Mouse (Mus musculus) kidney, adult 2 months (tissue): ENCODE measurements around the gene Rpl38. TPM values are rescaled to one million over a fixed set of nuclear protein-coding genes. Genes with fewer than 3 reads are reported as not detected.

Experiments
- DNase-seq: peaks from one replicate; pipeline ENCODE4 v3.0.0; 2021
- H3K27ac ChIP-seq: fragments of 200-500 bp; 2 replicates; pipeline ENCODE4 v1.5.1; 2012; ENCODE audit warnings: low read depth, low read length, control low read depth, inconsistent platforms; ENCODE audit not compliant: insufficient read depth
- H3K27me3 ChIP-seq: fragments of 200-500 bp; replicated peaks from 2 replicates; pipeline ENCODE4 v1.6.1; 2012; ENCODE audit warnings: mild to moderate bottlenecking, moderate library complexity, low read length, inconsistent platforms; ENCODE audit not compliant: control insufficient read depth, insufficient read depth
- H3K36me3 ChIP-seq: fragments of 200-500 bp; 2 replicates; pipeline ENCODE4 v1.6.1; 2012; ENCODE audit warnings: mild to moderate bottlenecking, moderate library complexity, low read length, inconsistent platforms; ENCODE audit not compliant: control insufficient read depth, insufficient read depth
- H3K4me1 ChIP-seq: fragments of 200-500 bp; 2 replicates; pipeline ENCODE4 v1.6.1; 2011; ENCODE audit warnings: low read length; ENCODE audit not compliant: control insufficient read depth, insufficient read depth
- H3K4me3 ChIP-seq: fragments of 200-500 bp; 2 replicates; pipeline ENCODE4 v1.5.1; 2011; ENCODE audit warnings: mild to moderate bottlenecking, low read depth, low read length, control low read depth; ENCODE audit not compliant: insufficient read depth
- CTCF ChIP-seq: fragments of 200-500 bp; conservative IDR thresholded peaks from 2 replicates; pipeline ENCODE4 v1.5.1; 2011; ENCODE audit warnings: low read depth, mild to moderate bottlenecking, control low read depth, low read length, moderate library complexity, mixed read lengths; ENCODE audit not compliant: insufficient read depth, insufficient read length
- POLR2A ChIP-seq: fragments of 200-500 bp; IDR thresholded peaks from one replicate; pipeline ENCODE4 v1.6.1; 2011; ENCODE audit warnings: low read depth, low read length, control low read depth
- WGBS: fragments of 180-500 bp; shearing (Covaris S2); methylation state at CpG from one replicate; pipeline ENCODE4 v1.1.7; 2018; 5-methylcytosine and 5-hydroxymethylcytosine counted together
- polyA plus RNA-seq: library from polyadenylated mRNA; depleted of rRNA; stranded (reverse); fragments of >200 nt; gene quantifications from 2 replicates; pipeline ENCODE4 v1.2.3, GENCODE M21; 2012

Gene Rpl38
- polyA plus RNA-seq, 1 experiment, result 738 TPM

DNA sequence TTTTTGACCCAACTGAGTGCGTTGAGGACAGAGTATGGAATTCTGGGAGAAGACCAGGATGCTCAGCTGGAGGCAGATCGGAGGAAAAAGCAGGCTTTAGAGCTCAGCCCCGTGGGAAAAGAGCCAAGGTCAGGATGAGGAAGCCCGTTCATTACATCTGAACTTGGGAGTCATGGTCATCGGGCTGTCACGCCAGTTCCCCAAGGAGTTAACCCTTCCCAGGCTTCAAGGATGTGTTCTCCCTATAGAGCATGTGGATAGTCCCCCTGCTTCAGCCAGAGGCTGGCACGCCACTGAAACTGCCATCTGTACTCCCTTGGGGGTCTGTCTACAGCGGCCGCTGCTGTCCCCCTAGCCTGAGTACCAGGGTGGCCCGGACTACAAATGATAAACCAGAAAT is 12.0 kb downstream of the Rpl38 start:
- 33% methylated on average over 10 of the region's 10 CpGs for WGBS
- Histone ChIP-seq H3K36me3 (no peaks in the 10 kb centered on the region), H3K4me3 (no peak overlapping the region), H3K27me3 (no peaks in the 10 kb centered on the region), H3K27ac (no peak overlapping the region), H3K4me1 (peaks cover 21% of the 10 kb centered on the region)
- TF ChIP-seq POLR2A (no peak), CTCF (no peak)
- DNase-seq, result peak; percentile 73

DNA sequence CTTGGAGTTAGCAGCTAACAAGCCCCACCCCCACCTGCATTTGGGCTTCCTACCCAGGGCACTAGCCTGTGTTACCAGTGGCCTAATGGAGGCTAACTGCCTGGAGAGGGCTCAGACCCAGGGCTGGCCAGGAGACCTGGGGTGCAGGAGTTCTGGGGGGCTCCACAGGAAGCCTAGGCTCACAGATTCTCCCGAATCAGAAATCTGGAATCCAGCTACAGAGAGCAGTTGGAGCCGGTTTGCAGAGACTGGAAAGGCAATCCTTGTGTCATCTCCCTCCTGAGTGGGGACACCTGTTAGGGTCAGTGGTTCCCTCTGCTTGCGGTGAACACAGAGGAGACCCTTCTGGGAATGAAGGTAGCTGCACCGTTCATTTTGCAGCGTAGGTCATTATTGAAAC is 12.7 kb downstream of the Rpl38 start:
- no peaks in the 10 kb centered on the region for H3K36me3 ChIP-seq
- H3K27ac ChIP-seq, result no peak overlapping the region
- no peak for DNase-seq
- peaks cover 21% of the 10 kb centered on the region for H3K4me1 ChIP-seq
- WGBS, result 52% methylated on average over 5 of the region's 5 CpGs
- TF ChIP-seq CTCF (no peak), POLR2A (no peak)
- H3K4me3 ChIP-seq, result no peak overlapping the region
- no peaks in the 10 kb centered on the region for H3K27me3 ChIP-seq

DNA sequence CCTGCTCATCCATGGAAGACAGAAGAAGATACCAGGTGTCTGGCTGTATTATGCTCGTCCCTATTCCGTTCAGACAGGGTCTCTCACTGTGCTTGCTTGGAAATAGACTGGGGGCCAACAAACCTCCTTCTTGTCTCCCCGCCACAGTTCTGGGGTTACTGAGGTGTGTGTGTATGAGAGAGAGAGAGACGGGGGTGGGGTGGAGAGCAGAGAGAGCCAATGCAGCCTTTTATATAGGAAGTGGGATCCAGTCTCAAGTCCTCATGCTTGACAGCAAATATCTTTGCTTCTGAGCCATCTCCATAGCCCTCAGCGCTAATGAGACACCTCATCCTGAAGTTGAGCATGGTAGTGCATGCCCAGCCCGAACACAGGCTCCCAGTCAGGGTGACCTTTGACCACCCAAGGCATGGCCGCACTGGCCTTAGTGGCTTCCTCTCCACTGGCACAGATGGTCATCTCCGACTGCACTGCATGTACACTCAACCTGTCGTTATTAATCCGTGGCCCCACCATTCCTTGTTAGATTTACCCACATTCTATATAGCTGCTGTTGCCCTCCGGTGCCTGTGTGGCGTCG is 14.1 kb downstream of the Rpl38 start:
- peaks cover 21% of the 10 kb centered on the region for H3K4me1 ChIP-seq
- H3K27ac ChIP-seq, result no peak overlapping the region
- DNase-seq, result peak; percentile 75
- 79% methylated on average over 13 of the region's 13 CpGs for WGBS
- no peak overlapping the region for H3K4me3 ChIP-seq
- TF ChIP-seq CTCF, result no peak
- no peak for TF ChIP-seq POLR2A
- H3K27me3 ChIP-seq, result no peaks in the 10 kb centered on the region
- H3K36me3 ChIP-seq, result no peaks in the 10 kb centered on the region

DNA sequence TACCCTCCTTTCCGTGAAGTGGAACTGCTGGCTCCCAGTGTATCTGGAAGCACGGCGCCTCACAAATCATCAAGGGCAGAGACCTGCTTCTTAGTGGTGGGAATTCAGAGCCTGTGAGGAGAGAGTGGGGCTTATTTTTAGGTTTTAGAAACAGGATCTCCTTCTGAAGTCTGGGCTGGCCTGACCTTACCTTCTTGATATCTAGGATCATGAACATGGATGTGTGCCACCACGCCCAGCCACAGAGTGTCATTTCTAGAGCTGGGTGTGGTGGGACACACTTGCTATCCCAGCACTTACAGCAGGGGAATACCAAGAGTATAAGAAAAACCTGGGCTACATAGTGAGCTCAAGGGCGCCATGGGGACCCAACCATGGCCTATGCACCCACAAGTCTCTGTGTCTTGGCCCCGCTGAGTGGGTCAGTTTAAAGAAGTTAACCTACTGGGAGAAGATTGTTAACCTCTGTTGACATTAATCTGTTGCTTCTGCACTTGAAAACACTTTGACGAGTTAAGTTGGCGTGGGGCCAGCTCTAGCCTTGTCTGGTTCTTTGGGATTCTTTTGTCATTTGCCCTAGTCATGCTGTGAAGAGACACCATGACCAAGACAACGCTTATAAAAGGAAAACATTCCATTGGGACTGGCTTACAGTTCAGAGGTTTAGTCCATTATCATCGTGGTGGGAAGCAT is 14.9 kb downstream of the Rpl38 start:
- peaks cover 21% of the 10 kb centered on the region for H3K4me1 ChIP-seq
- no peak for DNase-seq
- no peak overlapping the region for H3K27ac ChIP-seq
- H3K36me3 ChIP-seq, result no peaks in the 10 kb centered on the region
- TF ChIP-seq CTCF (no peak), POLR2A (no peak)
- no peaks in the 10 kb centered on the region for H3K27me3 ChIP-seq
- H3K4me3 ChIP-seq, result no peak overlapping the region
- 83% methylated on average over 10 of the region's 10 CpGs for WGBS

DNA sequence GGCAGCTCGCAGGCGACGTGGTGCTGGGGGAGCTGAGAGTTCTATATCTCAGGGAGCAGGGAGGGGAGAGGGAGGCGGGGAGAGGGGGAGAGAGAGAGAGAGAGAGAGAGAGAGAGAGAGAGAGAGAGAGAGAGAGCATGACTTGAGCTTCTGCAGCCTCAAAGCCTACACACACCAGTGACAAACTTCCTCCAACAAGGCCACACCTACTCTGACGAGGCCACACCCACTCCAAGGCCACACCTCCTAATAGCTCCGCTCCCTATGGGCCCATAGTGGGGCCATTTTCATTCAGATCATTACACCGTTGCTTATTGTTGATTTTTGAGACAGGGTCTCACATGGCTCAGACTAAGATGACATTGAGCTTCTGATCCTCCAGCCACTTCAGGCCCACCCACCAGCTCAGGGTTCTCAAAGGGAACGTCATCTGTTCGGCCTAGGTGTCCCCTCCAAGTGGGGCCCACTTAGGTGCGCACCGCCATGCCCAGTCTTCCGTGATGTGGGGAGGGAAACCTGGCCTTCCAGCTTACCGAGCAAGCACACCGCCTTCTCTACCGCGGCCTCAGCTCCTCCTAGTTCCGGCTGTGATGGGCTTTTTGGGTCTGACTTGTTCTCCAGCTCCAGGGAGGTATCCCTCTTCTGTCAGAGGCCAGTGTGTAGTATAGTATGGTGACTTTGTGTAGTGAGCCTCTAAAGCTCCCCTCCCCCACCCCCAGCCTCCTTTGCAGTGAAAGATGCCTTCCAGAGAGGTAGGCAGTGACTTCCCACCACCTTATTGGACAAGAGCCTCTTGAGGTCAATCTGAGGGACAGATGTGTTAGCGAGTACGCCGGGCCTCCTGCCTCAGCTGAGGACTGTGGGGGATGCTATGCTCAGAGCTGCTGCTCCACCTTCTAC is 15.6 kb downstream of the Rpl38 start:
- DNase-seq, result no peak
- no peaks in the 10 kb centered on the region for H3K27me3 ChIP-seq
- H3K36me3 ChIP-seq, result no peaks in the 10 kb centered on the region
- no peak overlapping the region for H3K4me3 ChIP-seq
- WGBS, result 70% methylated on average over 20 of the region's 20 CpGs
- TF ChIP-seq POLR2A, result no peak
- no peak overlapping the region for H3K27ac ChIP-seq
- H3K4me1 ChIP-seq, result peaks cover 18% of the 10 kb centered on the region

DNA sequence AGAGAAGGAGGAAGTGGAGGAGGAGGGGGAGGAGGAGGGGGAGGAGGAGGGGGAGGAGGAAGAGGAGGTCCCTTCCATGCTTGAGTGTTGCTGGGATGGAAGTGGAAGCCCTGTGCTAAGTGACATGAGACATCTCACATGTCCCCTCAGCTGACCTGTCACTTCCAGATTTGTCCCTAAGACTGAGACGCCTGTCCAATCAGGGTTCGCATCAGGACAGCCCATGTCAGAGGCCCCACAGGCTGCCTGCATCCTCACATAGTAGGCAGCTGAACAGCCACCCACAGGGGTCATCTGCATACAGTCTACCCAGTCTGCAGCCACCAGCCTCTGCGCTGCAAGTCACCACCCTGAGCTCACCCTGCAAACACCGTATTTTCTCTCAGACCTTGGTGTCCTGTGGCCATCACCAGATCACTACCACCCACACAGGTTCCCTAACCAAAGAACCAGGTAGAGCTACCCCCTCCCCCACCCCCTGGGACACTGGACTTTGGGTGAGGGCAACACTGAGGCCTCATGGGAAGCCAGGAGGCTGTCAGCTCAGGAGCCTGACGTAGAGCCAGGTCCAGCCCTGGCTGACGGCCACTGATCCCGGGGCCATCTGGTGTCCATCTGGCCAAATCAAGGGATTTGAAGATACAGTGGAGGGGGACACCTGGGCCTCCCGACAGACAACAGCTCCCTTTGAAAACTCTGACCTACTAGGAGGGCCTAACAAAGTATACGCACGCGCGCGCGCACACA is 16.5 kb downstream of the Rpl38 start:
- peak; percentile 92 for DNase-seq
- no peak for TF ChIP-seq CTCF
- TF ChIP-seq POLR2A, result no peak
- Histone ChIP-seq H3K27ac (no peak overlapping the region), H3K36me3 (no peaks in the 10 kb centered on the region), H3K27me3 (no peaks in the 10 kb centered on the region), H3K4me1 (peaks cover 10% of the 10 kb centered on the region), H3K4me3 (no peak overlapping the region)
- WGBS, result 73% methylated on average over 14 of the region's 14 CpGs
